ENCODE assay signal across 16 mouse cellular contexts in the genomic region with DNA sequence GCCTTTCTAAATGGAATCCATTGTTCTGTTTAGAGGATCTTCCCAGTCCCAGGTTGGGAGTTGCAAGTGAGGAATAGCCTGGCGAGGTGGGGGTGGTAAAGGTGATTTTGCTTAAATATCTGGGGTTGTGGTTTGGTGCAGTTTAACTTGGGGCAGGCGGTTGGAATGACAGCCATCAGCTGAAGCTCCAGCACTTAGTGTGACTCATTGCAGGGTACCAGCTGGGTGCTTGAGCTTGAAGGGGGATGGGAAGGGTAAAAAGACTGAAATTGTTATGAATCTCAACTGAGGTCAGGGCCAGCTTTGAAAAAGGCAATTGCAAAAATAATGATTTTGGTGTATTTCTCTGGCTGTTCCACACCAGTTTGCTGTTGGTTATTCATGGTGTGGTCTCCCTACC. TPM values are rescaled to one million over a fixed set of nuclear protein-coding genes. Genes with fewer than 3 reads are reported as not detected.
DNase-seq lines count a peak whose midpoint lies in the region; ATAC-seq and TF ChIP-seq lines count a peak whose summit lies in the region.
"Had no signal": no experiment of that assay in that cellular context is flagged by ENCODE, and none has a peak within 500 bp of the region (broad histone marks: within the 10 kb centered on the region; RNA-seq: fewer than 3 reads in every experiment).

No protein-coding gene starts in this region.

- no peak for TF ChIP-seq CTCF in CH12.LX (conservative IDR thresholded peaks at IDR 0.05 in 1 of 2, IDR thresholded peaks at IDR 0.05 in 1 of 2; ENCODE audit: low read depth in 2 of 2, low read length in 2 of 2)

- no peaks in the 10 kb centered on the region for H3K79me2 ChIP-seq in CH12.LX (replicated peaks; ENCODE audit: control insufficient read depth, extremely low read depth, insufficient read depth, poor library complexity, severe bottlenecking)

- no peaks in the 10 kb centered on the region for H3K27me3 ChIP-seq in hindbrain, embryonic 12.5 days
- no peaks in the 10 kb centered on the region for H3K27me3 ChIP-seq in hindbrain, embryonic 11.5 days (ENCODE audit: control insufficient read depth, insufficient read depth, low read length)
- H3K27me3 ChIP-seq in CH12.LX (replicated peaks): no peaks in the 10 kb centered on the region
- H3K27me3 ChIP-seq in forebrain, embryonic 15.5 days: no peaks in the 10 kb centered on the region
- no peaks in the 10 kb centered on the region for H3K27me3 ChIP-seq in neural tube, embryonic 14.5 days (ENCODE audit: control insufficient read depth, insufficient read depth, low read length)
- H3K27me3 ChIP-seq: kidney, embryonic 15.5 days; liver, embryonic 13.5 days; stomach, embryonic 15.5 days had no signal

- 78% methylated on average over 2 of the region's 2 CpGs for WGBS in hindbrain, embryonic 12.5 days
- WGBS in hindbrain, embryonic 11.5 days: 87% methylated on average over 2 of the region's 2 CpGs
- WGBS in forebrain, embryonic 15.5 days: 59% methylated on average over 2 of the region's 2 CpGs
- WGBS in neural tube, embryonic 14.5 days: 73% methylated on average over 2 of the region's 2 CpGs

- no peaks in the 10 kb centered on the region for H3K9me3 ChIP-seq in hindbrain, embryonic 12.5 days (replicated peaks)
- H3K9me3 ChIP-seq in hindbrain, embryonic 11.5 days (ENCODE audit: control insufficient read depth, low read length): no peaks in the 10 kb centered on the region
- H3K9me3 ChIP-seq in CH12.LX (replicated peaks; ENCODE audit: low read length): no peaks in the 10 kb centered on the region
- no peaks in the 10 kb centered on the region for H3K9me3 ChIP-seq in forebrain, embryonic 15.5 days
- no peaks in the 10 kb centered on the region for H3K9me3 ChIP-seq in neural tube, embryonic 14.5 days (ENCODE audit: control insufficient read depth, low read length)
- H3K9me3 ChIP-seq: kidney, embryonic 15.5 days; liver, embryonic 13.5 days; stomach, embryonic 15.5 days had no signal

- dilution Hi-C loops in CH12.LX (cut with MboI; ENCODE audit: extremely low pct_ligation_motif_present, extremely low pct_unique_long_range_greater_than_20kb, low sequenced_read_pairs): no loop called here

- peaks cover 94% of the 10 kb centered on the region for H3K4me1 ChIP-seq in hindbrain, embryonic 12.5 days
- H3K4me1 ChIP-seq in hindbrain, embryonic 11.5 days (replicated peaks; ENCODE audit: control insufficient read depth, insufficient read depth, low read length): peaks cover 14% of the 10 kb centered on the region
- H3K4me1 ChIP-seq in CH12.LX (ENCODE audit: control insufficient read depth in 1 of 2, insufficient read depth in 2 of 2): peaks cover 18 to 83% of the 10 kb centered on the region in 2 experiments
- H3K4me1 ChIP-seq in forebrain, embryonic 15.5 days: peaks cover 89% of the 10 kb centered on the region
- peaks cover 52% of the 10 kb centered on the region for H3K4me1 ChIP-seq in neural tube, embryonic 14.5 days (ENCODE audit: control insufficient read depth, insufficient read depth, low read length)

- H3K9ac ChIP-seq in hindbrain, embryonic 12.5 days: no peak overlapping the region
- no peak overlapping the region for H3K9ac ChIP-seq in hindbrain, embryonic 11.5 days (ENCODE audit: low read depth, low read length)
- no peak overlapping the region for H3K9ac ChIP-seq in CH12.LX (ENCODE audit: insufficient read depth, low read depth)
- no peak overlapping the region for H3K9ac ChIP-seq in forebrain, embryonic 15.5 days (replicated peaks)
- H3K9ac ChIP-seq in neural tube, embryonic 14.5 days (replicated peaks; ENCODE audit: low read depth, low read length): no peak overlapping the region
- H3K9ac ChIP-seq: kidney, embryonic 15.5 days; liver, embryonic 13.5 days; stomach, embryonic 15.5 days had no signal

- TF ChIP-seq EP300 in CH12.LX (IDR thresholded peaks at IDR 0.05; ENCODE audit: low read length): no peak

- peak overlapping the region; percentile 57 for H3K27ac ChIP-seq in hindbrain, embryonic 12.5 days
- no peak overlapping the region for H3K27ac ChIP-seq in hindbrain, embryonic 11.5 days (ENCODE audit: low read depth, low read length)
- no peak overlapping the region for H3K27ac ChIP-seq in CH12.LX (ENCODE audit: insufficient read depth, low read depth)
- H3K27ac ChIP-seq in forebrain, embryonic 15.5 days (replicated peaks): peak overlapping the region; percentile 61
- H3K27ac ChIP-seq in neural tube, embryonic 14.5 days (ENCODE audit: low read depth, low read length): peak overlapping the region; percentile 58; the same call in 1 of the 2 replicates
- H3K27ac ChIP-seq: kidney, embryonic 15.5 days; liver, embryonic 13.5 days had no signal

- no peak for TF ChIP-seq RAD21 in CH12.LX (IDR thresholded peaks at IDR 0.05; ENCODE audit: low read depth, low read length)

- peaks cover 3% of the 10 kb centered on the region; the same call in 1 of the 2 replicates for H3K36me3 ChIP-seq in hindbrain, embryonic 12.5 days
- H3K36me3 ChIP-seq in hindbrain, embryonic 11.5 days (ENCODE audit: control insufficient read depth, insufficient read depth, low read length): no peaks in the 10 kb centered on the region
- H3K36me3 ChIP-seq in CH12.LX (replicated peaks in 1 of 2; ENCODE audit: control insufficient read depth in 1 of 2, insufficient read depth in 1 of 2, low read length in 1 of 2): peaks cover 12 to 85% of the 10 kb centered on the region in 2 experiments
- no peaks in the 10 kb centered on the region for H3K36me3 ChIP-seq in forebrain, embryonic 15.5 days
- no peaks in the 10 kb centered on the region for H3K36me3 ChIP-seq in neural tube, embryonic 14.5 days (ENCODE audit: control insufficient read depth, insufficient read depth, low read length)
- H3K36me3 ChIP-seq: stomach, embryonic 15.5 days had no signal

- no peak overlapping the region for H3K4me2 ChIP-seq in hindbrain, embryonic 12.5 days (replicated peaks)
- no peak overlapping the region for H3K4me2 ChIP-seq in hindbrain, embryonic 11.5 days (replicated peaks; ENCODE audit: low read depth, low read length)
- no peak overlapping the region for H3K4me2 ChIP-seq in CH12.LX (ENCODE audit: insufficient read depth, low read depth, poor library complexity, severe bottlenecking)
- no peak overlapping the region for H3K4me2 ChIP-seq in forebrain, embryonic 15.5 days (replicated peaks)
- no peak overlapping the region for H3K4me2 ChIP-seq in neural tube, embryonic 14.5 days (ENCODE audit: low read depth, low read length)
- H3K4me2 ChIP-seq: kidney, embryonic 15.5 days; liver, embryonic 13.5 days; stomach, embryonic 15.5 days had no signal

- TF ChIP-seq POLR2A in CH12.LX (IDR thresholded peaks at IDR 0.05; ENCODE audit: low read depth, low read length): no peak

- in situ Hi-C loops in CH12.LX (cut with MboI; ENCODE audit: low pct_ligation_motif_present, low pct_unique_long_range_greater_than_20kb, low sequenced_read_pairs): loop anchor here (10.0 kb wide), 1 partner anchor 126 kb away; no protein-coding TSS in a partner anchor

- ATAC-seq in hindbrain, embryonic 12.5 days (ENCODE audit: low FRiP score): no peak
- ATAC-seq in hindbrain, embryonic 11.5 days (ENCODE audit: low FRiP score): no peak
- ATAC-seq in forebrain, embryonic 15.5 days (replicated peaks): no peak
- ATAC-seq in neural tube, embryonic 14.5 days (ENCODE audit: low read depth): no peak
- ATAC-seq: lung, postnatal 0 days had no signal

- DNase-seq in hindbrain, embryonic 11.5 days (ENCODE audit: low spot score): no peak
- no peak for DNase-seq in CH12.LX (ENCODE audit: extremely low read depth)
- no peak for DNase-seq in yolk sac, embryonic 10.5 days (ENCODE audit: low spot score)
- DNase-seq in adrenal gland, adult 2 months: no peak
- no peak for DNase-seq in cerebellum, adult 9-10 months
- DNase-seq: adrenal gland, postnatal 25 days; cerebellum, postnatal 25 days; gastrocnemius, postnatal 25 days; liver, embryonic 13.5 days; thymus, postnatal 25 days had no signal

- no peak overlapping the region for H3K4me3 ChIP-seq in hindbrain, embryonic 12.5 days
- H3K4me3 ChIP-seq in hindbrain, embryonic 11.5 days (ENCODE audit: low read depth, low read length): no peak overlapping the region
- no peak overlapping the region for H3K4me3 ChIP-seq in CH12.LX (replicated peaks in 1 of 3; ENCODE audit: low read depth in 2 of 3, low read length in 2 of 3, poor library complexity in 1 of 3)
- H3K4me3 ChIP-seq in forebrain, embryonic 15.5 days: no peak overlapping the region
- no peak overlapping the region for H3K4me3 ChIP-seq in neural tube, embryonic 14.5 days (ENCODE audit: low read depth, low read length)
- H3K4me3 ChIP-seq: kidney, embryonic 15.5 days; liver, embryonic 13.5 days; stomach, embryonic 15.5 days had no signal

TF ChIP-seq in CH12.LX, 34 proteins besides CTCF, POLR2A, EP300 and RAD21:
- TF ChIP-seq E2F4 (IDR thresholded peaks at IDR 0.05; ENCODE audit: insufficient replicate concordance, low read depth, low read length): no peak
- no peak for TF ChIP-seq MYC (IDR thresholded peaks at IDR 0.05; ENCODE audit: low read depth, low read length)
- TF ChIP-seq ZKSCAN1 (IDR thresholded peaks at IDR 0.05; ENCODE audit: borderline replicate concordance, low read depth, low read length): peak; percentile 44; the same call in 1 of the 2 replicates

RNA-seq across cellular contexts. Expression of a gene that starts 50.0 kb away (rescaled TPM):
- 285 and 302 TPM in 2 replicates for polyA plus RNA-seq in hindbrain, embryonic 12.5 days (2016; fragmentation: Nextera tagmentation; extraction: Ambion mirVana)
- 141 and 159 TPM in 2 replicates for polyA plus RNA-seq in hindbrain, embryonic 11.5 days (2014; fragmentation: Nextera tagmentation; extraction: Ambion mirVana)
- total RNA-seq in CH12.LX (2012; rRNA removed) (32.4 and 34.2 TPM in 2 replicates), CH12.LX (2014; rRNA removed) (76.2 and 76.5 TPM in 2 replicates)
- polyA plus RNA-seq in CH12.LX (2012; ENCODE audit: insufficient read length, low read depth): 125 and 129 TPM in 2 replicates
- 198 and 201 TPM in 2 replicates for polyA plus RNA-seq in forebrain, embryonic 15.5 days (2015; fragmentation: Nextera tagmentation; extraction: Ambion mirVana)
- polyA plus RNA-seq in neural tube, embryonic 14.5 days (2014; fragmentation: Nextera tagmentation; extraction: Ambion mirVana): 106 and 112 TPM in 2 replicates
- 10 to 100 TPM; 73.9 to 88.5 TPM for total RNA-seq in adrenal gland, adult 2 months (2021)
- 54.3 and 85.0 TPM in 2 replicates for polyA plus RNA-seq in adrenal gland, adult 2 months (2012; rRNA removed)

Comparison
In these comparisons a context has a peak if more than half of its experiments do, and no peak if none do; other contexts are left out.
1. H3K27ac ChIP-seq: peak in hindbrain, embryonic 12.5 days (single experiment), forebrain, embryonic 15.5 days (single experiment) and neural tube, embryonic 14.5 days (single experiment); none in hindbrain, embryonic 11.5 days (single experiment) and CH12.LX (single experiment).